Mouse (Mus musculus): Measurements from ENCODE around the gene Mfsd4b4. TPM values are rescaled to one million over a fixed set of nuclear protein-coding genes. Genes with fewer than 3 reads are reported as not detected.

Mfsd4b4 gene
- polyA plus RNA-seq, 1 experiment, result 0.85 TPM

- WGBS, result 77% methylated on average over 3 of the region's 3 CpGs
- Histone ChIP-seq H3K4me1 (ENCODE audit: control insufficient read depth, insufficient read depth, low read length) (no peaks in the 10 kb centered on the region), H3K4me3 (replicated peaks; ENCODE audit: control insufficient read depth, low read depth, low read length) (no peak overlapping the region), H3K27ac (ENCODE audit: control insufficient read depth, insufficient read depth, low read depth, low read length, poor library complexity) (no peak overlapping the region)
- TF ChIP-seq CTCF (IDR thresholded peaks at IDR 0.05; ENCODE audit: control insufficient read depth, insufficient read depth, low read length), result no peak
- TF ChIP-seq POLR2A (IDR thresholded peaks at IDR 0.05; ENCODE audit: borderline replicate concordance, control insufficient read depth, low read depth, low read length), result no peak
Measured at GRCm38 (mm10) chr10:39904191-39904590, 5.2 kb upstream of the Mfsd4b4 start.

- TF ChIP-seq CTCF (IDR thresholded peaks at IDR 0.05; ENCODE audit: control insufficient read depth, insufficient read depth, low read length), result no peak
- TF ChIP-seq POLR2A (IDR thresholded peaks at IDR 0.05; ENCODE audit: borderline replicate concordance, control insufficient read depth, low read depth, low read length), result no peak
- 86% methylated on average over 5 of the region's 5 CpGs for WGBS
- no peak overlapping the region for H3K4me3 ChIP-seq (replicated peaks; ENCODE audit: control insufficient read depth, low read depth, low read length)
- no peaks in the 10 kb centered on the region; the same call in 1 of the 2 replicates for H3K4me1 ChIP-seq (ENCODE audit: control insufficient read depth, insufficient read depth, low read length)
- no peak overlapping the region for H3K27ac ChIP-seq (ENCODE audit: control insufficient read depth, insufficient read depth, low read depth, low read length, poor library complexity)
Measured at GRCm38 (mm10) chr10:39896503-39896902, 2.5 kb downstream of the Mfsd4b4 start.

- TF ChIP-seq CTCF (IDR thresholded peaks at IDR 0.05; ENCODE audit: control insufficient read depth, insufficient read depth, low read length) (no peak), POLR2A (IDR thresholded peaks at IDR 0.05; ENCODE audit: borderline replicate concordance, control insufficient read depth, low read depth, low read length) (no peak)
- Histone ChIP-seq H3K4me1 (ENCODE audit: control insufficient read depth, insufficient read depth, low read length) (no peaks in the 10 kb centered on the region; the same call in 1 of the 2 replicates), H3K27ac (ENCODE audit: control insufficient read depth, insufficient read depth, low read depth, low read length, poor library complexity) (no peak overlapping the region), H3K4me3 (replicated peaks; ENCODE audit: control insufficient read depth, low read depth, low read length) (no peak overlapping the region)
- 39% methylated on average over 11 of the region's 11 CpGs for WGBS
Measured at GRCm38 (mm10) chr10:39893702-39894697, 5.0 kb downstream of the Mfsd4b4 start.

- no peaks in the 10 kb centered on the region for H3K4me1 ChIP-seq (ENCODE audit: control insufficient read depth, insufficient read depth, low read length)
- no peak for TF ChIP-seq CTCF (IDR thresholded peaks at IDR 0.05; ENCODE audit: control insufficient read depth, insufficient read depth, low read length)
- TF ChIP-seq POLR2A (IDR thresholded peaks at IDR 0.05; ENCODE audit: borderline replicate concordance, control insufficient read depth, low read depth, low read length), result no peak
- H3K27ac ChIP-seq (ENCODE audit: control insufficient read depth, insufficient read depth, low read depth, low read length, poor library complexity), result no peak overlapping the region
- H3K4me3 ChIP-seq (replicated peaks; ENCODE audit: control insufficient read depth, low read depth, low read length), result no peak overlapping the region
- WGBS, result 66% methylated on average over 3 of the region's 3 CpGs
Measured at GRCm38 (mm10) chr10:39888621-39889020, 10.4 kb downstream of the Mfsd4b4 start.

GRCm38 (mm10) chr10:39865509-39865908 is 33.5 kb downstream of the Mfsd4b4 start:
- TF ChIP-seq CTCF (IDR thresholded peaks at IDR 0.05; ENCODE audit: control insufficient read depth, insufficient read depth, low read length) (no peak), POLR2A (IDR thresholded peaks at IDR 0.05; ENCODE audit: borderline replicate concordance, control insufficient read depth, low read depth, low read length) (no peak)
- no peak overlapping the region for H3K27ac ChIP-seq (ENCODE audit: control insufficient read depth, insufficient read depth, low read depth, low read length, poor library complexity)
- H3K4me3 ChIP-seq (replicated peaks; ENCODE audit: control insufficient read depth, low read depth, low read length), result no peak overlapping the region
- H3K4me1 ChIP-seq (ENCODE audit: control insufficient read depth, insufficient read depth, low read length), result no peaks in the 10 kb centered on the region; the same call in 1 of the 2 replicates
- WGBS, result 62% methylated on average over 2 of the region's 2 CpGs

- Histone ChIP-seq H3K4me1 (ENCODE audit: control insufficient read depth, insufficient read depth, low read length) (no peaks in the 10 kb centered on the region), H3K4me3 (replicated peaks; ENCODE audit: control insufficient read depth, low read depth, low read length) (no peak overlapping the region), H3K27ac (ENCODE audit: control insufficient read depth, insufficient read depth, low read depth, low read length, poor library complexity) (no peak overlapping the region)
- no peak for TF ChIP-seq POLR2A (IDR thresholded peaks at IDR 0.05; ENCODE audit: borderline replicate concordance, control insufficient read depth, low read depth, low read length)
- TF ChIP-seq CTCF (IDR thresholded peaks at IDR 0.05; ENCODE audit: control insufficient read depth, insufficient read depth, low read length), result no peak
- 83% methylated on average over 1 of the region's 1 CpGs for WGBS
Measured at GRCm38 (mm10) chr10:39842621-39843020, 56.4 kb downstream of the Mfsd4b4 start.

Other genes with a start within 250 kb of the Mfsd4b4 start
- gene Rev3l, start 167.1 kb downstream of the Mfsd4b4 start, polyA plus RNA-seq (2011; ENCODE audit: insufficient read depth, insufficient read length, low replicate concordance, missing spikeins), result 5.6 and 6.0 TPM in 2 replicates
- not detected in 2 replicates for gene Mfsd4b2, start 27.7 kb upstream of the Mfsd4b4 start, polyA plus RNA-seq (2011; ENCODE audit: insufficient read depth, insufficient read length, low replicate concordance, missing spikeins)
- gene Mfsd4b3, start 60.9 kb upstream of the Mfsd4b4 start, polyA plus RNA-seq (2011; ENCODE audit: insufficient read depth, insufficient read length, low replicate concordance, missing spikeins), result not detected in 2 replicates
- 0.54 TPM in 1 of 2 replicates, not detected in the other for gene Mfsd4b5, start 87.4 kb upstream of the Mfsd4b4 start, polyA plus RNA-seq (2011; ENCODE audit: insufficient read depth, insufficient read length, low replicate concordance, missing spikeins)
- gene Mfsd4b1, start 126.0 kb upstream of the Mfsd4b4 start, polyA plus RNA-seq (2011; ENCODE audit: insufficient read depth, insufficient read length, low replicate concordance, missing spikeins), result not detected in 2 replicates
- gene Slc16a10, start 243.0 kb upstream of the Mfsd4b4 start, polyA plus RNA-seq (2011; ENCODE audit: insufficient read depth, insufficient read length, low replicate concordance, missing spikeins), result 24.6 and 48.9 TPM in 2 replicates

Data from bone marrow, adult 2 months (tissue).